Mouse (Mus musculus) spleen, adult 2 months (tissue): ENCODE measurements around the gene Trim71. TPM values are rescaled to one million over a fixed set of nuclear protein-coding genes. Genes with fewer than 3 reads are reported as not detected.

Source experiments
- DNase-seq, 2 experiments: peaks; one replicate each; pipeline versions ENCODE4 v3.0.0 to v3.0.0-alpha.2; 2012 to 2021; ENCODE audit warnings: low spot score in 2 of 2, low read depth in 1 of 2
- H3K27ac ChIP-seq: fragments of 200-500 bp; 2 replicates; pipeline ENCODE4 v1.5.1; 2012; ENCODE audit warnings: low read length, inconsistent platforms; ENCODE audit not compliant: insufficient read depth
- H3K27me3 ChIP-seq: fragments of 200-500 bp; 2 replicates; pipeline ENCODE4 v1.6.1; 2012; ENCODE audit warnings: mild to moderate bottlenecking, moderate library complexity, low read length, inconsistent platforms; ENCODE audit not compliant: control insufficient read depth, insufficient read depth
- H3K36me3 ChIP-seq: fragments of 200-500 bp; 2 replicates; pipeline ENCODE4 v1.6.1; 2012; ENCODE audit warnings: mild to moderate bottlenecking, low read length, inconsistent platforms; ENCODE audit not compliant: control insufficient read depth, insufficient read depth
- H3K4me1 ChIP-seq: fragments of 200-500 bp; 2 replicates; pipeline ENCODE4 v1.6.1; 2011; ENCODE audit warnings: inconsistent platforms; ENCODE audit not compliant: control insufficient read depth, insufficient read depth, insufficient read length
- H3K4me3 ChIP-seq: fragments of 200-500 bp; 2 replicates; pipeline ENCODE4 v1.5.1; 2011; ENCODE audit warnings: mild to moderate bottlenecking, inconsistent platforms; ENCODE audit not compliant: insufficient read depth, insufficient read length; ENCODE audit errors: extremely low read depth
- CTCF ChIP-seq: fragments of 200-500 bp; IDR thresholded peaks from 2 replicates; pipeline ENCODE4 v1.5.1; 2011; ENCODE audit warnings: mild to moderate bottlenecking, inconsistent platforms; ENCODE audit not compliant: insufficient read depth, insufficient read length, insufficient replicate concordance; ENCODE audit errors: extremely low read depth
- POLR2A ChIP-seq: fragments of 200-500 bp; IDR thresholded peaks from 2 replicates; pipeline ENCODE4 v1.6.1; 2011; ENCODE audit warnings: low read depth, low read length, inconsistent platforms
- WGBS: fragments of 180-500 bp; shearing (Covaris S2); methylation state at CpG from one replicate; pipeline ENCODE4 v1.1.7; 2018; 5-methylcytosine and 5-hydroxymethylcytosine counted together
- polyA plus RNA-seq: library from polyadenylated mRNA; depleted of rRNA; stranded (reverse); fragments of >200 nt; gene quantifications from 2 replicates; pipeline ENCODE4 v1.2.3, GENCODE M21; 2012; rRNA removed

Gene Trim71
- polyA plus RNA-seq, 1 experiment = 0.05 TPM

- Histone ChIP-seq H3K36me3 (peaks cover 25% of the 10 kb centered on the region), H3K4me3 (no peak overlapping the region)
- WGBS = 76% methylated on average over 6 of the region's 6 CpGs
Measured at GRCm38 (mm10) chr9:114465442-114465841, 98.7 kb downstream of the Trim71 start.

GRCm38 (mm10) chr9:114462569-114462968, 101.6 kb downstream of the Trim71 start:
- TF ChIP-seq POLR2A (no peak), CTCF (no peak)
- no peak overlapping the region for H3K27ac ChIP-seq
- no peaks in the 10 kb centered on the region for H3K4me1 ChIP-seq
- WGBS = 63% methylated on average over 7 of the region's 7 CpGs
- DNase-seq = no peak
- no peaks in the 10 kb centered on the region for H3K27me3 ChIP-seq
- H3K4me3 ChIP-seq = no peak overlapping the region
- H3K36me3 ChIP-seq = peaks cover 24% of the 10 kb centered on the region

More at GRCm38 (mm10) chr9:114465442-114465841, 98.7 kb downstream of the Trim71 start:
- TF ChIP-seq POLR2A (no peak), CTCF (no peak)
- Histone ChIP-seq H3K27me3 (no peaks in the 10 kb centered on the region), H3K27ac (no peak overlapping the region), H3K4me1 (no peaks in the 10 kb centered on the region)
- DNase-seq = no peak

- H3K27ac ChIP-seq = no peak overlapping the region
- 79% methylated on average over 3 of the region's 3 CpGs for WGBS
Measured at GRCm38 (mm10) chr9:114458436-114458835, 105.7 kb downstream of the Trim71 start.

More at GRCm38 (mm10) chr9:114458436-114458835, 105.7 kb downstream of the Trim71 start:
- TF ChIP-seq POLR2A (no peak), CTCF (no peak)
- Histone ChIP-seq H3K4me1 (no peaks in the 10 kb centered on the region), H3K36me3 (peaks cover 17% of the 10 kb centered on the region), H3K4me3 (no peak overlapping the region), H3K27me3 (no peaks in the 10 kb centered on the region)
- DNase-seq = no peak

Other genes with a start within 250 kb of the Trim71 start
- not detected in 2 replicates for gene Bcl2a1c, start 234.2 kb downstream of the Trim71 start, polyA plus RNA-seq
- 37.1 and 49.2 TPM in 2 replicates for gene Crtap, start 173.7 kb downstream of the Trim71 start, polyA plus RNA-seq
- 21.8 and 23.9 TPM in 2 replicates for gene Glb1, start 163.3 kb downstream of the Trim71 start, polyA plus RNA-seq
- 10.2 and 11.2 TPM in 2 replicates for gene Tmppe, start 163.3 kb downstream of the Trim71 start, polyA plus RNA-seq
- 2.6 and 4.0 TPM in 2 replicates for gene Ccr4, start 59.5 kb downstream of the Trim71 start, polyA plus RNA-seq
- not detected in 2 replicates for gene C130032M10Rik, start 48.7 kb downstream of the Trim71 start, polyA plus RNA-seq
- 18.7 and 18.8 TPM in 2 replicates for gene Cnot10, start 75.8 kb upstream of the Trim71 start, polyA plus RNA-seq
- 9.8 and 10.1 TPM in 2 replicates for gene Dync1li1, start 124.4 kb upstream of the Trim71 start, polyA plus RNA-seq
- 36.7 and 38.5 TPM in 2 replicates for gene Cmtm6, start 166.7 kb upstream of the Trim71 start, polyA plus RNA-seq
- gene Cmtm7, start 217.5 kb upstream of the Trim71 start, polyA plus RNA-seq = 237 and 317 TPM in 2 replicates